Mouse (Mus musculus) retina, adult 2 months (tissue): ENCODE measurements around the gene Mta1.

ENCODE experiments used
- DNase-seq: peaks from one replicate; pipeline ENCODE4 v3.0.0-alpha.2; 2012; ENCODE audit warnings: low read depth, low spot score

Gene Mta1

DNA sequence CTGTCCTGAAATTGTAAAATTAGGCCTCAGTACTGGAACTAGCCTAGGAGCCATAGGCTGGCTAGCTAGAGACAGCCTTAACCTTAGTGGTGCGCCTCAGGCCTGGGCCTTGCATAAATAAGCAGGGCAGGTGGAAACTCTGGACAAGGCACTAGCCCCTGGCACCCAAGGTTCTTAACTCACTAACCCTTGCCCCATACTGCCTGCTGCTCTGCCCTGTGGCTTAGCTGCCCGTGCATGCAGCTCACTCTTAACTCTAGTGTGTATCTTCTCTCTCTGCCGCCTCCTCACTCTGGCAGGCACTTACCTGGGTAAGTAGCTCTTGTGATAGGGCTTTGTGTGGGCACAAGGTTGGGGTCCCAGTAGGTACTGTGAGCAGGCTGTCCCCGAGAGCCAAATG, 36.4 kb downstream of the Mta1 start:
- DNase-seq: no peak

DNA sequence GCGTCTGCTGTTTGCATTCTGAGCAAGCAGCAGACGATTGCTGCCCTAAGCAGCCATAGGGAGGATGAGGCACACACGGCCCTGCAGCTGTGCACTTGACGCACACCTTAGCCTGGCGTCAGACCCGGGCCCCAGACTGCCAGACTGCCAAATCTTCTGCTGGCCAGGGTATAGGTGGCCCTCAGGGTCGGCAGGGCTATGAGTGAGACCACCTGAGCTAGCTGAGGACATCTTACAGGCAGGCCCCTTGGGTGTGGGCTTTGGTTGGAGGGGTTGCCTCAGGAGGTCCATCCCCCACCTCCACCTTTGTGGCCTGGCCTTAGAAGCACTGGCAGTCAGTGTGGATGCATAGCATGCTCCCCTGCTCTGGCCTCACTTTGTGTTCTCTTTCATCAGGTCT, 37.3 kb downstream of the Mta1 start:
- DNase-seq: no peak

DNA sequence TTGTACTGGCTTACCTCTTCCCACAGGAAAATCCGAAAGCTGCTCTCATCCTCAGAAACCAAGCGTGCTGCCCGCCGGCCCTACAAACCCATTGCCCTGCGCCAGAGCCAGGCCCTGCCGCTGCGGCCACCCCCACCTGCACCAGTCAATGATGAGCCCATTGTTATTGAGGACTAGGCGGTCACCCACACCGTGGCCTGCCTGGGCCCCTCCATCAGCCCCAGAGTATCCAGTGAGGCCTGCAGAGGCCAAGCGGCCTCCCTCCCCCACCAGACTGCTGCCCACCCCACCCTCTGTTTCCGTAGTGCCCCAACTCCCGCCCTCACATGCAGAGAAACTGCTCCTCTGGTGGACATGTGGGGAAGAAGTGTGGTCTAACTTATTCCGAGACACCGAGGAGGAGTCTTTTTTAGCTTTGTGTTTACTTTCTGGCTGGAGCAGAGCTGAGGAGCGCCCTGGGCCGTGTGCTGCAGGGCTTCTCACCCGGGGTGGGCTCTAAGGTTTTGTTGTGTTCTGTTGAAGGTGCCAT, 38.5 kb downstream of the Mta1 start:
- no peak for DNase-seq

DNA sequence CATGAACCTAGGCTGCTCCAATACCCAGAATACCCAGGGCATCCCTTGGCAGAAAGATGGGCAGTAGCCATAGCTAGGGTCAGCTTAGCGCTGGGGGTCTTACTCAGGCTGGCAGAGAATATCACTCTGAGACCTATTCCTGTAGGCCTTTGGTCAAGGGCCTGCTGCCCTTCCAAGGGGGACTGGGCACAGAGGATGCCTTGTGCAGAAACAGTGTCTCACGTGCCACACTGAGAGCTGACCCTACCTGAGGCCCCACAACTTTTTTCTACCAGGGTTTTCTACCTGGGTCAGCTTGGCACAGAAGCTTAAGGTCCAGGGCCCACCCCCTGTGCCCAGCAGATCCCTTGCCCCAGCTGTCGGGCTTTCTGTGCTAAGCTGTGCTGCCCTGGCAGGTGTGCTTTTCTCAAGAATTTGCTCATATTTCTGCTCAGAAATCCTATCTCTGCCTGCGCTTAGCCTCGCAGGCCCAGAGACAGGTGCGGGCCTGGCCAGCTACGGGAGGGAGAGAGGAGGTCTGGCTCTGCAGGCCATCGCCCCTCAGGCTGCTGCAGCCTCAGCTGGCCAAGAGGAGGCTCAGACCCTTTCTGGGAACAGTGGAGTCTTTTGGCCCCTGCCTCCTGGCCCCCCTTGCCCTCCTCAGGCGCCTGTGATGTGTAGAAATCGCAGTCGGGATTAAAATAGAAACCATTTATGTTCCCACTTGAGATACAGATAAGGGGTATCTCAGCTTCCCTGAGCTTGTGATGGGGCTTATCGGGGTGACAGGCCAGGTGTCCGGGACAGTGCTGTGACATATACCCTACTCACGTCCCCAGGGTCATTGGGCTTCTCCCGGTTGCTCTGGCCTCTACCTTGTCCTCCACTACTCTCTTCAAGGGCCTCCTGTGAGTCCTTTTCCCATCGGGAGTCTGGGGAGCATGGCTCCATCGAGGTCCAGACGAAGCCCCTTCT, 39.5 kb downstream of the Mta1 start:
- DNase-seq: no peak

DNA sequence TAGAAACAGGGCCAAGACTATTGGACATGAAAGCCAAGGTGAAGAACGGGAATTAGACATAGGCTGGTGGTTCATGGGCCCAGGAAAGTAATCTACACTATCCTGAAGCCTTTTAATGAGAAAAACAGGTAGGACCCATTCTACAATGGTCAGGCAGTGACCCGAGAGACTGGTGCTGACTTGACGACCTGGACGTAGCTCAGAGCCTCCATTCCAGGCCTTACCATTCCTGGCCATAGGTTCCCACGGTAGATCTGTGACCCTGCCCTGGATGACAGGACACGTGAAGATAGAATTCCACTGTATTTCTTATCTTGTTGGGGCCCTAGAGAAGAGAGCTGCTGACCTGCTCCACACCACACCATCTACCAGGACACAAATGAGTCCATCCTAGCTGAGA, 40.2 kb downstream of the Mta1 start:
- DNase-seq: no peak

DNA sequence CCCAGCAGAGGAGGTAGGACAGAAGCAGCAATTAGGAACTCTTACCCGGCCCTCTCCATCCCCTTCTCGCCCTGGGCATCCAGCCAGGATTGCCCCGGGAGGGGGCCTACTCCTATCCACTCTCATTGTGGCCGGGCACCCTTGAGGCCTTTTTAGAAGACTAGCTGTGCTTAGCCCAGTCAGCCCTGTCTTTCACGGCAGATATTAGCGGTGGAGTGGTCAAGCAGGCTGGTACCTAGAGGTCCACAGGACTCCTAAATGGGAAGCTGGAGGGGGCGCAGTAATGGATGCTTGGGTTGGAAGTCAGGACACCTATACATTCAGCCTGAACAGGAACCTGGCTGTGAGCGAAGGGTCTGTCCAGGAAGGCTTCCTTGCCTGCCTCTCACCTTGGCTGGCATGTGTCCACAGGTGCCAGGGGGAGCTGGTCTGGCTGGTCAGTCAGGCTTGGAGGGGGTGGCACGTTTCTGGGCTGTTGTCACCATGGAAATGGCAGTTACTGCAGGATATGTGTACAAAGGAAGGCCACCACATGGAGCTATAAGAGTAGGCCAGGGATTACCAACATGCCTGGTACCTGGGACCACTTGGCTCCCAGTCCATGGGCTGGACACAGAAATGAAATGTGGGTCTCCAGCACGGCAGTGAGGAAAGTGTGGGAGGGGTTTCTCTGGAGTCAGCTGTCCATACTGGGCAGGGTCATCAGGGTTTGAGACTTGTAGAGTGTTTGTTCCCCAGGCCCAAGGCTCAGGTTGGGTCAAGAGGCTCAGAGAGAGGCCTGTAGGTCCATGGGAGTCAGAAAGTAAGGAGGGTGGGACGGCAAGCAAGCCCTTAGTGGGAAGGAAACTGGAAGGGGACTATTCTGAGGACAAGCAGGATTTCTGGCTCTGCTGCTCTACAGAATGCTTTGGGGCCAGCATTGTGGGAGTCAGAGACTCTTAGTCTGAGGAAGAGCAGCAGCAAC, 41.1 kb downstream of the Mta1 start:
- DNase-seq: no peak

DNA sequence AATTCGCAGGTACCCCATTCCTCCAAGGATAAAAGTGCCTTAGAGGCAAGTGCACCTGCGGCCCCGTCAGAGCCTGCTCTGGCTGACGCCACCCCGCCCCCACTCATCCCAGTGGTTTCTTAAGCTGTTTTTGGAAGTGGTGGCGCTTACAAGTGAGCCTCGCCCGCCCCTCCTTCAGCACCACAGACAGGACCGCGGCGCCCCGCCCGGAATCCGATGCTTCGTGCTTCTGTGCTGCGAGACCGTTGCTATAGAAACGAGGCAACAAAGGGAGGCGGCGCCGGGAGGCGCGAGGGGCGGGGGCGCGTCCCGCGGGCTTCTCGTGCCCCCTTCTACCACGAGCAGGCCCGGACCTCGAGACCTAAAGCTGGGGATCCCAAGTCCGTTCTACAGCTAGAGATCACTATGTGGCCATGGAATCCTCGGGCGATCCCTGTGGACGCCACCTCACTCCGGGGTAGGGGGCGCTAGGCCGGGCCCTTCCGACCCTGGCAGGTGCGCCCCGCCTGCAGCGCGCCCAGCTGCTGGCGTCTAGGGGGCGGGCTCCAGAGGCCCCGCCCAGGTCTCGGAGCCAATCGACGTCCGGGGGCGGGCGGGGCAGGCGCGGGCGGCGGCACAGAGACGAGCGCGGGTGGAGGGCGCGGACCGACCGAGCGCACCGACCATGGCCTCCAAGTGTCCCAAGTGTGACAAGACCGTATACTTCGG, 42.0 kb downstream of the Mta1 start, which contains the start of gene Crip2:
Crip2 (plus strand) TSS at position 329 of the 708 bp plus-strand sequence.
- peak; percentile 18 for DNase-seq

DNA sequence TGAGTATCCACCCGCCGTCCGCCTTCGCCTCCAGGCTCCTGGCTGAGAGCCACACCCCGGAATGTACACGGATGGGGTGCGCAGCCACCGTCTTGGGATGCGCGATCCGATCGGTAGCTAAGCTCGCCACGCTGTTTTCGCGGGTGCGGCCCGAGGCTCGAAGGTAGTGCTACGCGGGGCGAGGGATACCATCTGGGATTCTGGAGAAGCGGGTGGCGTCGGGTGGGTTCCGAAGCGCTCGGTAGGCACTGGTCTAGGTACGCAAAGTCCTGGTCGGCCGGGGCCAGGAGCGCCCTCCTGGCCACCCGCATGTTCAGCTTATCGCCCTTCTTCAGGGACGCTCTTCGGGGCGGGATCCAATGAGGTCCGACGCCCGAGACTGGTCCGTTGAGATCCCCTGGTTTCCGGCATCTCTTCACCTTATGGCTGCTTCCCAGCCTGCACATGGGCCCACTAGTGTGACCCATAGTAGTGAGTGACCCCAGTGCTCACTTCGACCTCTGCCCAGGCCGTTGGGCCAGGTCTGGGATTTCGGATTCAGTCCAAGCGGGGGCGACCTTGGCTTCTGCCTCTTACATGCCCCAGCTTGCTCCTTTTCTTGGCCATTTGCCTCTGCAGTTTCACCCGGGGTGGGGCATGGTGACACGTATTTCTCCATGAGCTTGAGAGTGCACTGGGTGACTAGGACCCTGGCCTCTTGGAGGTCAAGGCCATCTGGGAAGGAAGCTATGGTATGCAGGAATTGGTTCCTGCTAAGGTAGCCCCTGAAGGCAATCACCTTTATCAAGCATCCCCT, 42.7 kb downstream of the Mta1 start:
- no peak for DNase-seq

DNA sequence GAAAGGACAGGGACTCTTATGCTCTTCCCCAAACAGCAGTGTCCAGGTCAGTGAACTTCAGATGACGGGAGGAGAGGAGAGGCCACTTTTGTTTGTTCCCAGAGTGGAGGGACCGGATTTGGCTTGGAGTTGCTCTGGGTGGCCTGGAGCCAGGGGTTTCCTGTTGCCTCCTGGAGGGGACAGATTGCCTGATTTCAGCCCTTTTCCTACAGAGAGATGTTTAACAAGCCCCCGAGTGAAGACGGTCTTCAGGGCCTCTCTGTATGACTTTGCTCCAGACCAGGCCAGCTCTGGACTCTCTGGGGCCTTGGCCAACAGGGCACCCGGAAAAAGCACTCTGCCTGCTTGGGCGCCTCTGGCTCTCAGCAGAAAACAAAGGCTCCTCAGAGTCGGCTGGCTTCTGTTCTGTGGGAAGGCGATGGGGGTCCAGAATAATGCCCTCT, 43.5 kb downstream of the Mta1 start:
- no peak for DNase-seq

DNA sequence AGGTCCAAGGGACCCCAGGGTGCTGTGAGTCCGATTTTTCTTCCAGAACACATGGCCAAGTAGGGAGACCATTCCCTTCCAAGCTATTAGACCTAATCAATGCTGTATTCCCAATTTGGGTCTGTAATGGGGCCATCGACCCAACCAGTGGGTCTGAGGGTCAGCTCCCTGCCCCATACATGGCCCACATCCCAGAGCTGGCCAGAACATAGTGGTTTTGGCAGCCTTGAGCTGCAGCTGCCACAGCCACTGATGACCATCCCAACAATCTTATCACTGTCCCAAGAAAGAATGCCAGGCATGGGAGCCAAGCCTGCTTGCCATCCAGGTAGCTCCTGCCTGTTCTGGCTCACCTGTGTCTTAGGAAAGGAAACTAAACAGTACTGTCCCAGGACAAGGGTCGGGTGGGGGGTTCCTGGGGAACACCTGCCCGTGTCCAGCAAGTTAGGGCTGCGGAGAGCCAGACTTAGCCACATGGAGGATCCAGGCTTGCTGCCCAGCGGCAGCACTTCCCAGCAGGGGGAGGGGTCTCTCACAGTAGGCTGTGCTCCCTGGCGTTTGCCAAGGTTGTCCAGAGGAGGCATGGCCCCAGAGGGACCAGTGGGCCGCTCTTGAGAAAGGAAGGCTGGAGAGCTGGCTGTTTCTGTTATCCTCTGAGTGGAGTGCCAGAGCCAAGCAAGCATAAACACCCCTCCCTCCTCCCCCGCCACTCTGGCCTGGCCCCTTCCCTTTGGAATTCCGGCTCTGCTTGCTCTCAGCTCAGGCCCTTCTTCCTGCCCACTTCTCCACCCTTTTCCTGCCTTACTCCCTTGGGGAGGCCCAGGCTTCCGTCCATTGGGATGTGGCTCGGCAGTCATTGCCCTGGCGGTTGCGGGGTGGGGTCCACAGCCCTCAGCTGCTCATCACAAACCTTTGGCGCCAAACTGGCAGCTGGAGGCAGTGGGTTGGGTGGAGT, 44.2 kb downstream of the Mta1 start:
- DNase-seq: no peak

DNA sequence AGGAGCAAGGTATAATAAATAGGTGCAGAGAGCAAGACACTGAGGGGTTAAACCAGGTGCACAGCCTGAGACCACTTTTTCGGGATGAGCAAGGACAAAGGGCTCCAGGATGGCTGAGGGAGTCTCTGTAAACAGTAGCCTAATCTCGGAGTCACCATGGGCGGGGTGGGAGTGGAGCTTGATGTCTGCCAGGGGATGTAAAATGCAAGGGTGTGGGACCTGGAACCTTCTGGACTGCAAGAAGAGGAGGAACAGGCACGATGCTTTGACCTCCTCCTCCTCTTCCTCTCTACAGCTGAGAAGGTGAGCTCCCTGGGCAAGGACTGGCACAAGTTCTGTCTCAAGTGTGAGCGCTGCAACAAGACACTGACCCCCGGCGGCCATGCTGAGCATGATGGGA, 45.1 kb downstream of the Mta1 start:
- DNase-seq: no peak

DNA sequence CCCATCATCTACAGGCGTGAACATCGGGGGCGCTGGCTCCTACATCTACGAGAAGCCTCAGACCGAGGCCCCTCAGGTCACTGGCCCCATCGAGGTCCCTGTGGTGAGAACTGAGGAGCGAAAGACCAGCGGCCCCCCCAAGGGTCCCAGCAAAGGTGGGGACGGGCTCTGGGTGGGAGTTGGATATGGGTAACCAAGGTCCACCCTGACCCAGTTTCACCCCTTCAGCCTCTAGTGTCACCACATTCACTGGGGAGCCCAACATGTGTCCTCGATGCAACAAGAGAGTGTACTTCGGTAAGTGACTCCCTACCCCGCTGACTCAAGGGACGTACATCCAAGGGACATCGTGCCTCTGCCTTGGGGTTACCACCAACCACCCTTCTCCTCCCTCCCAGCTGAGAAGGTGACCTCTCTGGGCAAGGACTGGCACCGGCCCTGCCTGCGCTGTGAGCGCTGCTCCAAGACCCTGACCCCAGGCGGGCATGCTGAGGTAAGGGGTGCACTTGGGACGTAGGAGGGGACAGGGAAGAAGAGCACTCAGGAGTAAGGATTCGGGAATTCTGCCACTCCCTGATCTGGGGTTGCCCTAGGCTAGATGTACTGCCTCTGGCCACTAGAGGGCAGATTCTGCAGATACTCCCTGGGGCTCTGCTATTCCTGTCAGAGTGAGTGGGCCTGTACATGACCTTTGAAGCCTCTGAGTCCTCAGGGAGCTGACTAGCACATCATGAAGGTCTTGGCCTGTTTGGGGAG, 46.1 kb downstream of the Mta1 start:
- no peak for DNase-seq

DNA sequence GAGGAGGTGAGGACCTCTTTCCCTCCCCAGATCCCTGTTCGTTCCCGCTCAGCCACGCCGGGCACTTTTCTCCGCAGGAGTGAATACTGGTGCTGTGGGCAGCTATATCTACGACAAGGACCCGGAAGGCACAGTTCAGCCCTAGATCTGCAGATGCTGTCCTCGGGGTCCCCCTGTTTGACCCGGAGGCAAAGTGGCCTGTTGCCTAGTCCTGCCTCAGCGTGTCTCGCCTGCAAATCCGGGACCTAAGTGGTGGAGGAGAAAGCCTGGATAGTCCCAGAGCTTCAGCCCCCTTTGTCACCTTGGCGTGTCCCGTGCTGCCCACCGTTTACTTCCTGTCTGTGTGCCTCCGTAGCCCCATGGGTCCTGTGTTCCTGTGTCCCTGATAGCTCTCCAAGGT, 46.8 kb downstream of the Mta1 start:
- no peak for DNase-seq

DNA sequence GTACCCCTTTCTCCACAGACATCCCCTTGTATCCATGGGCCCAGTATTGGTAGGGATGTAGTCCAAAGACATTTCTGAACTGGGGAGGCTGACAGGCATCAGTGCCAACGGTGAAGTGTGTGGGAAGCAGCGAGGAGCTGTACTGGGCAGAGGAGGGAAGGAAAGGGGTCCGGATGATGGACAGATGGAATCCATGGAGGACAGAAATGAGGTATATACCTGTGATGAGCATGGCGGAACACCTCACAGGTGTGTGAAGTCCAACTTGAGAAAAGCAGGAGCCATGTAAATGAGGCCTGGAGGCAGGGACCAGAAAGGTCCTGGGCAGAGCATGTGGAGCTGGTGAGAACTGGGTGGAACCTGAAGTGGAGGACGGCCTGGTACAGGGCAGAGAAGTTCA, 47.5 kb downstream of the Mta1 start:
- DNase-seq: no peak

DNA sequence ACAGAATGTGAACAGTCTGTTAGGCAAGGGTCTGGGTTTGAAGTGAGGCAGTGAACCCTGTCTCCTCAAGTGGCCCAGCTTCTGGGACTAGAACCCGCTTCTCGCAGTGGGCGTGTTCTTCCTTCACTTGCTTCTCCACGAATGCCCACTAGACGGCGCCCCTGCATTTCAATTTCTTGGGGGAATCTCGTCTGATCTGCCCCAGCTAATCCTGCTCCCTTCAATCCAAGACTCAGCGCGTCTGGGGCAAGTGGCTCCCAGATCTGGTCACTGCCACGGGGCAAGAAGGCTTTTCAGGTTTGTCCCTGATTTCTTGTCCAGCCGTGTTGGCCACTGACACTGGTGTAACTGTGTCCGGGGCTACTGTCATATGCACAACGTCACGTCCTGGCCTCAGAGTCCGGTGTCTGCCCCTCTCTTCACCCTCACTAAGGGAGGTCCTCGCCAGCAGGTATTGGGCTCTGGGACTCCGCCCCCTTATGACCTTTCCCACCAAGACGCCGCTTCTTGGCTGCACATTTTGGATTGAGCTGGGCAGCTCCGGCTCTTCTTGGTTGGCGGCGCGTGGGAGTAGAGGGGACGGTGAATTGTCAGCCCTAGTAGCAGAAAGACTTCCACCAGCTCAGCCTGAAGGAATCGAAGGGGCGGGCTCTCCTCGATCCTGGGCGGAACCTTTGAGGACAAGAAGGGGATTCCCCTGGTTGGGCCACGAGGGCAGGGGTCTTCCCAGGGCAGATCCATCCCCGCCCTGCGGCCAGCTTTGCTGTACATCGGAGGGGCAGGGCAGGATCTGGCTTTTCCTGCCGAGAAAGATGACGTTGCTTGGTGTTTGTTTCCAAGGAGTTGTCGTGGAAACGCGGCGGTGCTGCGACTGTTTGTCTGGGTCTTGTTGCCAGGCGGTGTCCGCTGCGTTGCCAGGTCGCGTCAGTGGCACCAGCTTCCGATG, 48.3 kb downstream of the Mta1 start, which contains the start of gene Crip1:
Crip1 (plus strand) TSS at position 205 of the 946 bp plus-strand sequence.
- peak; percentile 58 for DNase-seq

DNA sequence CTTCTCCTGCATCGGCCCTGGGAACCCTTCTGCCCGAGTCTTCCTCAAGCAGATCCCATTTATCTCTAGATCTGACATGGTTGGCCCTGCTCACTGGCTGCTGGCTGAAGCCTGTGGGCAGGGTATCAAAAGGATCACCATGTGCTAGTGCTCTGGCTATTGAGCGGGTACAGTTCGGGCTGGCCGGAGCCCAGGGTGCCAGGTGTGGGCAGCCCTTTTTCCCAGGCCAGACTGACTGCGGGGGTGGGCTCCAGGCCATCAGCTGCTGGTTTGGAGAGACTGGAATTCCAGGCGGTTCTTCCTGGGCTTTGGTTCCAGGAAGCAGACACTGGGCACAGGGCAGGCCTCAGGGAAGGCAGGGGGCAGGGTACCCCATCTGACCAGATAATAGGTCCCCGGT, 49.4 kb downstream of the Mta1 start:
- no peak for DNase-seq

DNA sequence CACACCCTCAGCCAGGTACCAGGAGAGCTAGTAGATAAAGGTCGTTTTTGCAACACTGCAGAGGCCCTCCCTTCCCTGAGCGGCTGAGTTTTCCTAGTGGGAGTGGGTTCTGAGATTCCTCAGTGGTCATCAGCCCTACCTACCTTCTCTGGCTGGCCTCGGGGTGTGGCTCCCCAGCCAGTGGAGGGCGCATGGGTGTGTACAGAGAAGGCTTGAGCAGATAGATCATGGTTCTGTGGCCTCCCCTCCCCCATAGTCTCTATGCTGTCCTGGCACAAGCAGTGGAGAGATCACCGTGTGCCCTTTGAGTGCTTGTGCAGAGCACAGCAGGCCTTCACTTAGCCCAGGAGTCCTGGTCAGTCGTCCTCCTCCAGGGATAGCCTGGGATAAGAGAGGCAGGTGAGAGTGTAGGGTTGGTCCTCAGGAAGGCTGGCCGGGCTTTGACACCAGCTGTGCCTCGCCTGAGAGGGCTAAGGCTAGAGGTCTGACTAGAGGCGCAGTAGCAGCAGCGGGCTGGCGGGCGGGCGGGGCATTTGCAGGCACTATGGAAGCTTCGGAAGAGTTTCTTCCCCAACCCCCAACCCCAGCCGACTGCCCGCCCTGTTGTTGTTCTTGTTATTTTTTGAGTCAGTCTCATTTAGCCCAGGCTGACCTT, 50.4 kb downstream of the Mta1 start:
- no peak for DNase-seq
